Mouse (Mus musculus) ovary, adult 10 weeks (tissue): ENCODE measurements around the gene Sf3a1. TPM values are rescaled to one million over a fixed set of nuclear protein-coding genes. Genes with fewer than 3 reads are reported as not detected.

Experiments
- polyA plus RNA-seq: library from polyadenylated mRNA; stranded (reverse); fragments of 350-450 nt; fragmentation: Illumina TruSeq; extraction: RNeasy Lipid Tissue Mini Kit (QIAGEN cat#74804); gene quantifications from one replicate; pipeline ENCODE4 v1.2.3, GENCODE M21; 2014

The Sf3a1 gene
- polyA plus RNA-seq, result 24.9 TPM

DNA sequence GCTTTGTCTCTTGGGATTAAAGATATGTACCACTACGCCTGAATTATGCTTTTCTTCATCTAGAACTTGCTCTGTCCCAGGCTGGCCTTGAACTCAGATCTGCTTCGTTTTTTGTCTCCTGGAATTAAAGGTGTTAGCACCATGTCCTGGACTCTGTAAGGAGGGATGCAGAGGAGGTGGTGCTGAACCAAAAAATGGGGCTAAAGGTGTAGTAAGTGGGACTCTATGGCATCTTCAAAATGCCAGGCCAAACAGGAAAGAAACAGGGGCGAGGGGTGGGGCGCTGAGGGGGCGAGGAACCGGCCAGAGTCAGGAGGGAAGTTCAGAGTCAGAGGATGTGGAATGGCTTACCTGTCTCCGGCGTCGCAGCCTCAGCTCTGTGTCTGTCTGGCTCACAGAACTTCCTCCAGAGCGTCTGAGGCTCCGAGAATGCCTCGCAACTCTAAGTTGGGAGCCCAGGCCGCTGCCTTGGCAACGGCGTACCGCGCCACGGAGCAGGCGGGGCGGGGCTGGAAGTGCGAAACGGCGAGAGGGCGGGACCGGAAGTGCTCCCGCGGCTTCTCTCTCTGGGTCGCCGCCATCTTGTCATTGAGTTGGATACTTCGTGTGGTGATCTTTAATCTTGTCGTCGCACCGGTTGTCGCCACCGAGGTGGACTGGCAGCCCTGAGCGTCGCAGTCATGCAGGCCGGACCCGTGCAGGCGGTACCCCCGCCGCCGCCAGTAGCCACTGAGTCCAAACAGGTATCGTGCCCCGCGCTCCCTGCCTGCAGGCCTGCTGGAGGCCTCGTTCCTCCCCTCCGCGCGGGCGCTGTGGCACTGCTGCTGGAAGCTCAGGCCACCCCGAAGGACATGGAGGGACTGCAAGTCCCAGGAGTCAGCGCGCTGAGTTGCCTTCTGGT lies at the start of gene Sf3a1, which contains the start of gene Ccdc157:
Sf3a1 (plus strand) TSS at position 543 of the 901 bp plus-strand sequence.
Ccdc157 (minus strand) TSS at position 486 of the 901 bp plus-strand sequence.

DNA sequence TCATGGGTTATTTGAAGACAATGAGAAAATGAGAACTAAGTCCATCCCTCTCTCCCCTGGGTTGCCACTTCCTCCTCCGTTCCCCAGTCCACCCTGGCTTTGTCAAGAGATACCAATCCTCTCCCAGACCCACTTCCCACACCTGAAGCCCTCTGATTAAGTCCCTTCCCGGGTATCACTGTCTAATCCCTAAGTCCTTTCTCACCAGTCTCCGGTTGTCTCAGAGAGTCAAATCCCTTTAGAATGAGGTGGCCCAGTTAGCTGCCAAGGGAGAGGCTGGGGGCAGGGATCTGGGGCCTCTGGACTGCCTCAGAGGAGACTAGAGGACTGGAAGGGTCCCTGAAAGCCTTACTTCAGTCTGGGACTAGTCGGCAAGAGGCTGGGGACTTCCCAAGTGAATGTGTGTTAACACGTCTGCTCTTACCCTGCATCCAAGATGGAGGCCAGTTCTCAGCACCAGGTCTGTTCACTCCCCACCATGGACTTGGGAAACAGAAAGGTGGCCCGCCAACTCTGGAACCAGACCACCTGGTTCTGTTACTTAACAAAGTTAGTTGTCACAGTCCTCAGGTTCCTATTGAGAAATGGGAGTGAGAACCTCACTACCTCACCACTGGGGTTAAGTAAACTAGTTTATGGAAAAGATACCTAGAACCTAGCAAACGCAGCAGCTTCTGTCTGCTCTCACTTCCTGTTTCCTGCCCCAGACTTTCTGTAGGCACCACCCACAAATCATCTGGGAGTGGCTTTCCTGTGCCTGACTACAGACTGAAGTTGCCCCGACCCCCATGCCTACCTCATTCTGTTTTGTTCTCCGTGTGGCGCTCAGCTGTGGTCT lies 37.2 kb upstream of the Sf3a1 start, which contains the start of gene Sec14l2:
Sec14l2 (minus strand) TSS at position 674 of the 838 bp plus-strand sequence.

DNA sequence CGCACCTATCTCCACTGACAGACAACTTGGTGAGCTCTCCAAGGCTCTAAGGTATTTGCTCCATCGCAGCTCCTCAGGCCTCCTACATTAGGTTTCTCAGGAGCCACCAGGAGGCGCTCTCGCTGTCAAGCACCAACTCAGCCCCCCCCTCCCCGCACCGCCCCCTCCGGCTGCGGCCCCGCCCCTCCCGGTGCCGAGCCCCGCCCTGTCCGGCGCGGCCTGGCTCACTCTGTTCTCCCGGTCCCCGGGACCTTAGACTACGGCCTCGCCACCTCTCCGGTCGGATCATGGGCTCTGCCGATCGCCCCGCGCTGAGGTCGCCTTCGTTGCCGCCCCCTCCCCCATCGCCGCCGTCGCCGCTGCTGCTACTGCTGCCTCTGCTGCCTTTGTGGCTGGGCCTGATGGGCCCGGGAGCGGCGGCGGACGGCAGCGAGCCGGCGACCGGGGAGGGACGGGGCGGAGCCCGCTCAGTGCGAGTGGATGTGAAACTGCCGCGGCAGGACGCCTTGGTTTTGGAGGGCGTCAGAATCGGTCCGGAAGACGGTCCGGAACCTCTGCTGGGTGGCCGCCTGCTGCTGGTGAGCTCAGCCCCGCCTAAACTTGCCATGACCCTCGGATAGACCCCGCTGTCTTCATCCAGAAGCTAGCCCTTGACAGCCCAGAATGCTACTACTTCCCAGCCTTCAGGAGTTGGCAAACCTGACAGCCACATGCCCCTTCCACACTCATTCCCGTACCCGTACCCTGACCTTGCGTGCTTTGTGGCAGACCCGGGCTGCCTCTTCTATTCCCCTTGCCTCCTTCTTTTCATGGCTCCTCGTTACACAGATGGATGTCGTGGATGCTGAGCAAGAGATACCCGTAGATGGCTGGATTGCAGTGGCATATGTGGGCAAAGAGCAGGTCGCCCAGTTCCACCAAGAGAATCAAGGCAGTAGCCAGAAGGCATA lies 24.9 kb upstream of the Sf3a1 start, which contains the start of gene Rnf215:
Rnf215 (plus strand) TSS at position 217 of the 950 bp plus-strand sequence.

DNA sequence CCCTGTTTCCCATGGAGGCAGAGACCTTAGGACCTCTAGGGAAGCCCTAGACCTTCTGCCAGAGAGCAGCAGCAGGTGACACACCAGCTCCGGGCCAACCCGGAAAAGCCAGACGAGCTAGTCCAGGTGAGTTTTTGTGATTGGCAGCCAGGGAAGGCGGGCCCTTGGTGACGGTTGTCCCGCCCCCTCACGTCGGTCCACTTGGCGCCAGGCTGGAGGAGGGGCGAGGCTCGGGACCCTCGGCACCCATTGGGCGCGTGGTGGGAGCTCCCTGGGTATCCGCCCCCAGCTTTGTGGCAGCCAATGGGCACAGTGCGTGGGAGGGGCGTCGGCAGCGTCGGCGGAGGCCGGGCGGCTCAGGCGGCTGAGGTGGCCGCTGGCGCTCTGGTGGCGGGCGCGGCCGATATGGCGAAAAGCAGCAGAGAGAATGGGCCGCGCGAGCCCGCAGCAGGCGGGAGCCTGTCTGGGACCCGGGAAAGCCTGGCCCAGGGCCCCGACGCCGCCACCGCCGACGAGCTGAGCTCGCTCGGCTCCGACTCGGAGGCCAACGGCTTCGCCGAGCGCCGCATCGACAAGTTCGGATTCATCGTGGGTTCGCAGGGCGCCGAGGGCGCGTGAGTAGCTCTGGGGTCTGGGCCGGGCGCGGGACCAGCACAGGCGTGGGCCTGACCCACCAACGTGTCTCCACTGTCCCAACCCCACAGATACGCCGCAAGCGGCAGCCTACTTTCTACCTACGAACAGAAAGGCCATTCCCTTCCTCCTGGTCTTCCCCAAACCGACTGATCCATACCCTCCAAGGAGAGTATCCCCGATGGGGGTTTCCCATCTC lies 26.6 kb downstream of the Sf3a1 start, which contains the start of gene Tbc1d10a:
Tbc1d10a (plus strand) TSS at position 304 of the 832 bp plus-strand sequence.

DNA sequence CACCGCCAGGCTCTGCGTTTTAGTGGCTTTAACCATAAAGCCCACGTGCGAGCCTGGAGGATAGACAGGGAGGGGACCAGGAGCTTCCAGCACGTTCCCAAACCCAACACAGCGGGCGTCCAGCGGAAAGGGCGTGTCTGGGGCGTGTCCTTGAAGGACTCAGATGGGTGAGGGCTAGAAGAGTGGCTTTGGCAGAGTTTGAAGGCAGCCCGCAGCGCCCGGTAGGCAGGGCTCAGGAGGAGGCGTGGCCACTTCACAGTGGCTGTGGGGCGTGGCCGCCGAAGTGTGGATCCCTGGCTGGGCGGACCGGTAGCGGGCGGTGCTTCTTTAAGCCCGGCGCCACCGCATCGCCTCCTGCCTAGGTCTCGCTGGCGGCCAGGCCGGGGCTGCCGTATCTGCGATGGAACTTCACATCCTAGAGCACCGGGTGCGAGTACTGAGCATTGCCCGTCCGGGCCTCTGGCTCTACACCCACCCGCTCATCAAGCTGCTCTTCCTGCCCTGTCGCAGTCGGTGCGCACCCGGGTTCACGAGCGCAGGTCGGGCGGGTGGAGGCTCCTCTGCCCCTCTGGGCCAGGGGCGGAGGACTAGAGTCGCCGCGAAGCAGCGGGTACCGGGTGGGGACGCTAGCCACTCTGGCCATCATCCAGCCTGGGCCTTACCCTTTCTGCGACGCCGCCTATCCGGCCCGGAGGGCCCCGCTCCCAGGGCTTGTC lies 57.9 kb downstream of the Sf3a1 start, which contains the start of gene Castor1:
Castor1 (plus strand) TSS at position 312 of the 716 bp plus-strand sequence.

Other genes starting within 250 kb of the Sf3a1 start
- 0.23 TPM for gene Slc35e4, start 245.7 kb upstream of the Sf3a1 start, polyA plus RNA-seq
- 1.5 TPM for gene Tcn2, start 228.2 kb upstream of the Sf3a1 start, polyA plus RNA-seq
- 26.3 TPM for gene Pes1, start 196.4 kb upstream of the Sf3a1 start, polyA plus RNA-seq
- gene 4930556J24Rik, start 183.6 kb upstream of the Sf3a1 start, polyA plus RNA-seq, result not detected
- not detected for gene Gal3st1, start 176.7 kb upstream of the Sf3a1 start, polyA plus RNA-seq
- gene Sec14l4, start 128.9 kb upstream of the Sf3a1 start, polyA plus RNA-seq, result 0.51 TPM
- 15.0 TPM for gene Sec14l3, start 95.5 kb upstream of the Sf3a1 start, polyA plus RNA-seq
- gene Mtfp1, start 64.9 kb upstream of the Sf3a1 start, polyA plus RNA-seq, result 3.6 TPM
- 0.29 TPM for gene Sec14l2, start 36.9 kb upstream of the Sf3a1 start, polyA plus RNA-seq
- 2.9 TPM for gene Rnf215, start 25.1 kb upstream of the Sf3a1 start, polyA plus RNA-seq
- 5.6 TPM for gene Ccdc157, start 57 bp upstream of the Sf3a1 start, polyA plus RNA-seq
- not detected for gene Tbc1d10a, start 26.4 kb downstream of the Sf3a1 start, polyA plus RNA-seq
- not detected for gene Castor1, start 57.9 kb downstream of the Sf3a1 start, polyA plus RNA-seq
- not detected for gene Osm, start 76.1 kb downstream of the Sf3a1 start, polyA plus RNA-seq
- 0.20 TPM for gene Lif, start 97.2 kb downstream of the Sf3a1 start, polyA plus RNA-seq